Mouse (Mus musculus) layer of hippocampus, adult 2 months (tissue): ENCODE data around the gene Disp3. TPM values are rescaled to one million over a fixed set of nuclear protein-coding genes. Genes with fewer than 3 reads are reported as not detected.

ENCODE experiments used
- DNase-seq, 2 experiments: peaks; one replicate each; pipeline ENCODE4 v3.0.0; 2022; ENCODE audit warnings: low spot score in 2 of 2
- H3K27ac ChIP-seq: fragments of 200-600 bp; 2 replicates; pipeline ENCODE4 v1.8.1; 2022
- H3K4me3 ChIP-seq: fragments of 200-600 bp; 2 replicates; pipeline ENCODE4 v1.8.1; 2022; ENCODE audit warnings: mild to moderate bottlenecking
- CTCF ChIP-seq: fragments of 200-600 bp; conservative IDR thresholded peaks from 2 replicates; pipeline ENCODE4 v1.8.1; 2022; ENCODE audit warnings: antibody characterized with exemption, mild to moderate bottlenecking, moderate library complexity
- total RNA-seq, 2 experiments: library from RNA; stranded (reverse); gene quantifications; 2 replicates each; pipeline ENCODE4 v1.2.3; 2021

Gene Disp3
- total RNA-seq, 2 experiments from 2014 or later, result 38.9 to 40.7 TPM

- no peak for DNase-seq
- no peak for TF ChIP-seq CTCF
- H3K4me3 ChIP-seq, result no peak overlapping the region
- no peak overlapping the region for H3K27ac ChIP-seq
Measured at GRCm38 (mm10) chr4:148312296-148313116, 24.7 kb upstream of the Disp3 start.

GRCm38 (mm10) chr4:148310845-148311244 lies 23.1 kb upstream of the Disp3 start:
- Histone ChIP-seq H3K4me3 (no peak overlapping the region), H3K27ac (no peak overlapping the region)
- no peak for DNase-seq
- TF ChIP-seq CTCF, result no peak

- TF ChIP-seq CTCF, result no peak
- Histone ChIP-seq H3K4me3 (no peak overlapping the region), H3K27ac (no peak overlapping the region)
- DNase-seq, result no peak
Measured at GRCm38 (mm10) chr4:148310126-148310525, 22.4 kb upstream of the Disp3 start.

GRCm38 (mm10) chr4:148306406-148307083 lies 18.8 kb upstream of the Disp3 start:
- no peak overlapping the region for H3K4me3 ChIP-seq
- DNase-seq, result peak in 1 of 2 experiments; percentile 41
- 0 out of 2 replicates have a peak overlapping the region, but pooled peaks have one; percentile 46 for H3K27ac ChIP-seq
- TF ChIP-seq CTCF, result no peak

GRCm38 (mm10) chr4:148298720-148299119 lies 11.0 kb upstream of the Disp3 start:
- H3K27ac ChIP-seq, result no peak overlapping the region
- no peak for DNase-seq

GRCm38 (mm10) chr4:148297640-148298039 lies 9.9 kb upstream of the Disp3 start:
- no peak for DNase-seq
- TF ChIP-seq CTCF, result no peak
- Histone ChIP-seq H3K4me3 (no peak overlapping the region), H3K27ac (no peak overlapping the region)

More at GRCm38 (mm10) chr4:148298720-148299119, 11.0 kb upstream of the Disp3 start:
- no peak overlapping the region for H3K4me3 ChIP-seq
- TF ChIP-seq CTCF, result no peak

- no peak overlapping the region for H3K4me3 ChIP-seq
- DNase-seq, result no peak
- no peak for TF ChIP-seq CTCF
- H3K27ac ChIP-seq, result no peak overlapping the region
Measured at GRCm38 (mm10) chr4:148293319-148293718, 5.6 kb upstream of the Disp3 start.

- DNase-seq, result peak in 1 of 2 experiments; percentile 44
- Histone ChIP-seq H3K4me3 (no peak overlapping the region), H3K27ac (peak overlapping the region; percentile 76)
- TF ChIP-seq CTCF, result no peak
Measured at GRCm38 (mm10) chr4:148291849-148292248, 4.1 kb upstream of the Disp3 start.

- DNase-seq, result no peak
- H3K4me3 ChIP-seq, result no peak overlapping the region
- TF ChIP-seq CTCF, result no peak
- peak overlapping the region; percentile 76 for H3K27ac ChIP-seq
Measured at GRCm38 (mm10) chr4:148291080-148291479, 3.3 kb upstream of the Disp3 start.

GRCm38 (mm10) chr4:148288055-148288549 lies 337 bp upstream of the Disp3 start:
- peak; percentile 94 to 95 for DNase-seq
- Histone ChIP-seq H3K4me3 (peak overlapping the region; percentile 75), H3K27ac (peak overlapping the region; percentile 94)
- TF ChIP-seq CTCF, result peak; percentile 100

- peak overlapping the region; percentile 75 for H3K4me3 ChIP-seq
- H3K27ac ChIP-seq, result peak overlapping the region; percentile 94
- DNase-seq, result no peak
- 0 out of 2 replicates have a peak, but pooled peaks have one; percentile 15 for TF ChIP-seq CTCF
Measured at GRCm38 (mm10) chr4:148287041-148287440, 724 bp downstream of the Disp3 start.

- TF ChIP-seq CTCF, result no peak
- peak overlapping the region; percentile 94 for H3K27ac ChIP-seq
- no peak for DNase-seq
- peak overlapping the region; percentile 75 for H3K4me3 ChIP-seq
Measured at GRCm38 (mm10) chr4:148286226-148287031, 1.3 kb downstream of the Disp3 start.
